Mouse (Mus musculus) brain, embryonic 14.5 days (tissue): ENCODE results near the gene Clps.

Source experiments
- CTCF ChIP-seq: fragments of 200-500 bp; IDR thresholded peaks from 2 replicates; pipeline ENCODE4 v1.5.1; 2012; ENCODE audit warnings: inconsistent platforms, mild to moderate bottlenecking, moderate library complexity, borderline replicate concordance; ENCODE audit not compliant: insufficient read depth, insufficient read length; ENCODE audit errors: extremely low read depth
- POLR2A ChIP-seq: fragments of 200-500 bp; IDR thresholded peaks from 2 replicates; pipeline ENCODE4 v1.6.1; 2012; ENCODE audit warnings: mild to moderate bottlenecking, inconsistent platforms, borderline replicate concordance; ENCODE audit not compliant: poor library complexity, insufficient read depth, insufficient read length, severe bottlenecking; ENCODE audit errors: extremely low read depth

GRCm38 (mm10) chr17:28523355-28524008 is 37.1 kb downstream of the Clps start:
- no peak for TF ChIP-seq POLR2A
- no peak for TF ChIP-seq CTCF
